Mouse (Mus musculus) forebrain, embryonic 11.5 days (tissue): ENCODE data around the gene Rnf157. TPM values are rescaled to one million over a fixed set of nuclear protein-coding genes. Genes with fewer than 3 reads are reported as not detected.
A peak's percentile ranks its signal among the peaks of the same experiment; 100 is the strongest.
"Not testable (repeated sequence)": the region's sequence is repeated elsewhere in the genome, so short reads cannot be mapped to it uniquely, and the experiment has no call there.

Experiments
- ATAC-seq: fragments of 200-750 bp; cut with Nextera tagmentation; replicated peaks from 2 replicates; pipeline ENCODE4 v1.8.0; 2017; ENCODE audit warnings: moderate TSS enrichment; ENCODE audit not compliant: low FRiP score
- DNase-seq: peaks from one replicate; pipeline ENCODE4 v3.0.0-alpha.2; 2017; ENCODE audit warnings: low spot score
- H3K27ac ChIP-seq: fragments of 300-500 bp; sonication (generic); 2 replicates; pipeline ENCODE4 v1.5.1; 2014; ENCODE audit warnings: low read depth, low read length
- H3K27me3 ChIP-seq: fragments of 300-500 bp; sonication (generic); 2 replicates; pipeline ENCODE4 v1.6.1; 2014; ENCODE audit warnings: mild to moderate bottlenecking, low read length, mixed read lengths; ENCODE audit not compliant: control insufficient read depth, insufficient read depth
- H3K36me3 ChIP-seq: fragments of 300-500 bp; sonication (generic); 2 replicates; pipeline ENCODE4 v1.6.1; 2014; ENCODE audit warnings: mild to moderate bottlenecking, low read length, moderate library complexity, mixed read lengths; ENCODE audit not compliant: control insufficient read depth, insufficient read depth
- H3K4me1 ChIP-seq: fragments of 300-500 bp; sonication (generic); replicated peaks from 2 replicates; pipeline ENCODE4 v1.6.1; 2014; ENCODE audit warnings: low read length, mixed read lengths; ENCODE audit not compliant: control insufficient read depth, insufficient read depth
- H3K4me2 ChIP-seq: fragments of 300-500 bp; sonication (generic); 2 replicates; pipeline ENCODE4 v1.6.1; 2014; ENCODE audit warnings: low read depth, mild to moderate bottlenecking, low read length, moderate library complexity, mixed read lengths; ENCODE audit not compliant: severe bottlenecking
- H3K4me3 ChIP-seq: fragments of 300-500 bp; sonication (generic); 2 replicates; pipeline ENCODE4 v1.5.1; 2014; ENCODE audit warnings: low read depth, low read length
- H3K9ac ChIP-seq: fragments of 300-500 bp; sonication (generic); 2 replicates; pipeline ENCODE4 v1.6.1; 2014; ENCODE audit warnings: low read length
- H3K9me3 ChIP-seq: fragments of 300-500 bp; sonication (generic); 2 replicates; pipeline ENCODE4 v1.6.1; 2016; ENCODE audit warnings: low read length, mixed read lengths; ENCODE audit not compliant: control insufficient read depth
- WGBS: fragments of 180-500 bp; shearing (Covaris S2); extraction: QIAGEN DNeasy Blood & Tissue Kit; methylation state at CpG from one replicate; pipeline ENCODE4 v1.1.7; 2014; 5-methylcytosine and 5-hydroxymethylcytosine counted together
- polyA plus RNA-seq: library from polyadenylated mRNA; unstranded; fragments of >200 nt; fragmentation: Nextera tagmentation; extraction: Ambion mirVana; gene quantifications from 2 replicates; pipeline ENCODE4 v1.2.1, GENCODE M21; 2014

Rnf157 gene
- polyA plus RNA-seq, 1 experiment from 2014 or later, result 25.0 TPM

DNA sequence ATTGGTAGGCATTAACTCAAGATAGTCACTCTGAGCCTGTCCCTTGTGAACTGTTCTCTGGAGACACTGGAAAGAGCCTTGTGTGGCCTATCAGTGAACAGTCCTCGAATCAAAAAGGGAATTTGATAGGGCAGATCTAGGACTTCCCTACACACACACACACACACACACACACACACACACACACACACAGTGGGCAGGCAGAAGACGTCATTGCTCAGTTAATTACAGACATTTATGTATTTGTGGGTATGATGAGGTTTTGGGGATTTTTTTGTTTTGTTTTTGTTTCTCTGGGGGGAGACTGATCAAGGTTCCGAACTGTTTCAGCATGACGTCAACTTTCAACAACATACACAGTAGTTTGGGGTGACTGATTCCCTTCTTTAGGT is 795 bp upstream of the Rnf157 start:
- 92% methylated on average over 4 of the region's 4 CpGs for WGBS
- no peak for DNase-seq
- Histone ChIP-seq H3K9ac (peak overlapping the region; percentile 95; the same call in 1 of the 2 replicates), H3K9me3 (no peaks in the 10 kb centered on the region), H3K27me3 (0 out of 2 replicates have a peak, but pooled peaks cover 2% of the 10 kb centered on the region), H3K27ac (no peak overlapping the region), H3K4me3 (peak overlapping the region; percentile 76; the same call in 1 of the 2 replicates), H3K4me2 (peak overlapping the region; percentile 97), H3K36me3 (no peaks in the 10 kb centered on the region), H3K4me1 (peaks cover 8% of the 10 kb centered on the region; the same call in 1 of the 2 replicates)
- ATAC-seq, result peak; percentile 33; the same call in 1 of the 2 replicates

DNA sequence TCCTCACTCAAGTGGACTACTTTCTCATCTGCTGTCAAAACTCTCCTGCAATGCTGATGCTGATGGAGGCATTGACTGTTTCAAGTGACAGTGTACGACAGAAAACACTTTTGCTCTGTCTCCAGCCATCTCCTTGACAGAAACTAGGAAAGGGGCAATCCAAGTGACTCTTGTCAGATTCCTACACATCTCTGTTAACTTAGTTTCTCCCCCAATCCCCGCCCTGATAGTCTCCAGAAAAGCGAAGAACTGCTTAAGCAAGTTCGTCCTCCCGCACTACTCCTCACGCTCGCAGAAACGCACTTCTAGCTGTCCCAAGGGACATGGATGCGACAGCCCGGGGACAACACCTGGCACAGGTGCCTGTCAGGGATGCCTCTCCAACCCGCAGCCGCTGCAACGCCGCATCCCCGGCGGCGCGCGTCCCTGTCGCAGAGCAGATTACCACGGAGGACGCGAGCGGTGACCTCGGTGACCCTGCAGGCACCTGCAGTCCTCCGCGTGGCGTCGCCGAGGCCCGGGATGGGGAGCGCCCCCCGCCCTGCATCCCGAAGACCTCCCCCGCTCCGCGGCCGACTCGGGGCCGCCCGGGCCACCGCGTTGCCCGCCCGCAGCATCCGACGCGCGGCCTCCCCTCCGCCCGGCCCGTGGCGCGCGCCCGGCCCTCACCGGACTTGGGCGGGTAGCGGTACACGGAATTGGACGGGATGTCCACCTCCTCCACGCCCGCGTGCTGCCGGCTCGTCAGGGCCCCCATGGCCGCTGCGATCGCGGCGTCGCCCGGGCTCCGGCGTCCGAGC is 604 bp downstream of the Rnf157 start:
- Histone ChIP-seq H3K4me2 (peak overlapping the region; percentile 97), H3K36me3 (no peaks in the 10 kb centered on the region), H3K9me3 (no peaks in the 10 kb centered on the region), H3K4me1 (peaks cover 8% of the 10 kb centered on the region; the same call in 1 of the 2 replicates), H3K4me3 (peak overlapping the region; percentile 76), H3K27me3 (0 out of 2 replicates have a peak, but pooled peaks cover 2% of the 10 kb centered on the region), H3K9ac (peak overlapping the region; percentile 95), H3K27ac (peak overlapping the region; percentile 37; the same call in 1 of the 2 replicates)
- peak; percentile 68 for DNase-seq
- ATAC-seq, result peak; percentile 55
- under 1% methylated on average over 61 of the region's 76 CpGs for WGBS

DNA sequence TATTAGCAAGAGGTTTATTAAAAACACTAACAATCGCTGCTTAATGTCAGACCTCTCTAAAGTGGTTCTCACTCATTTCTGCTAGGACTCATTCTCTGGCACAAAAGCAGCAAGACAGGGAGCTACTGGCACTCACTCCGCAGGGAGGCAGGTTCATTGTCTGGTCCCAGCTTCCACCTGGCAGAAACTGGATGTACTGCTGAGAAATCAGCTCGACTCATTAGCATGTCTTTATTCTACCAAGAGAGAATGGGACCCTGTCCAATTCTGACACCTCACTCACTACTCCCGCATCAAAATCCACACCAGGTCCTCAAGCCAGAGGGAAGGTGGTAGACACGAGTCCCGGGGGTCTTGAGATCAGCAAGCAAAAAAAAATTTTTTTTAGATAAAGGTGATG is 1.2 kb downstream of the Rnf157 start:
- H3K36me3 ChIP-seq, result no peaks in the 10 kb centered on the region
- ATAC-seq, result no peak
- no peak overlapping the region for H3K27ac ChIP-seq
- peak overlapping the region; percentile 76 for H3K4me3 ChIP-seq
- 12% methylated on average over 6 of the region's 6 CpGs for WGBS
- H3K4me1 ChIP-seq, result peaks cover 8% of the 10 kb centered on the region; the same call in 1 of the 2 replicates
- peak overlapping the region; percentile 97 for H3K4me2 ChIP-seq
- H3K9me3 ChIP-seq, result no peaks in the 10 kb centered on the region
- peak; percentile 49 for DNase-seq
- H3K27me3 ChIP-seq, result 0 out of 2 replicates have a peak, but pooled peaks cover 2% of the 10 kb centered on the region
- peak overlapping the region; percentile 95 for H3K9ac ChIP-seq

DNA sequence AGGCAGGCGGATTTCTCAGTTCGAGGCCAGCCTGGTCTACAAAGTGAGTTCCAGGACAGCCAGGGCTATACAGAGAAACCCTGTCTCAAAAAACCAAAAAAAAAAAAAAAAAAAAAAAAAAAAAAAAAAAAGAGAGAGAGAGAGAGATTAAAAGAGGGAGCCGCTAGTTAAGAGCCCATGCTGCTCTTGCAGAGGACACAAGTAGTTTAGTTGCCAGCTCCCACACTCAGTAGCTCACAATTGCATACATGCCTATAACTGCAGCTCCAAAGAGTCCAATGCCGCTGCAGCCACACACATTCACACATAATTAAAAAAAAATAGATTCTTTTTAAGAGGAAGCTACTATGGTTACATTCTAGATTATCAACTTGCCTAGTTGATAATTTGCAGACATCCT is 2.4 kb downstream of the Rnf157 start:
- not testable (repeated sequence) for H3K9ac ChIP-seq, H3K27me3 ChIP-seq, ATAC-seq, H3K4me1 ChIP-seq, H3K9me3 ChIP-seq, H3K27ac ChIP-seq, H3K4me3 ChIP-seq, H3K36me3 ChIP-seq, DNase-seq, H3K4me2 ChIP-seq
- WGBS, result 93% methylated on average over 4 of the region's 4 CpGs

DNA sequence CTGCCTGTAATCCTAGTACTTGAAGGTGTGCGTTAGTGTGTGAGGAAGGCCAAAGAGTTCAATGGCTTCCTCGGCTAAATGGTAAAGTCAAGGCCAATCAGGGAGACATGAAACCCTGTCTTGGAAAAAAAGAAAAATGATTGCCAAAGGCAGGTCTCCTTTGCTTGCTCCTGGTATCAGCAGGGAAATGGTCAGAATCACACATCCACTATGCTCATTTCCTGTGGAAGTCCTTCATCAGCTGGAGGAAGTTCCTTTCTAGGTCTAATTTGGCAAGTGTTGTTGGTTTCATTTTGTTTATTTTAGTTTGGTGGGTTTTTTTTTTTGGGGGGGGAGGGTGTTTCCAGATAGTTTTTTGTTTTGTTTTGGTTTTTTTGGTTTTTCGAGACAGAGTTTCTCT is 3.8 kb downstream of the Rnf157 start:
- DNase-seq (no peak), ATAC-seq (no peak)
- Histone ChIP-seq H3K9me3 (no peaks in the 10 kb centered on the region), H3K27me3 (0 out of 2 replicates have a peak, but pooled peaks cover 2% of the 10 kb centered on the region), H3K4me3 (no peak overlapping the region), H3K27ac (no peak overlapping the region), H3K4me2 (no peak overlapping the region), H3K9ac (no peak overlapping the region), H3K36me3 (peaks cover under 1% of the 10 kb centered on the region; the same call in 1 of the 2 replicates), H3K4me1 (peaks cover 8% of the 10 kb centered on the region; the same call in 1 of the 2 replicates)
- 95% methylated on average over 3 of the region's 3 CpGs for WGBS

DNA sequence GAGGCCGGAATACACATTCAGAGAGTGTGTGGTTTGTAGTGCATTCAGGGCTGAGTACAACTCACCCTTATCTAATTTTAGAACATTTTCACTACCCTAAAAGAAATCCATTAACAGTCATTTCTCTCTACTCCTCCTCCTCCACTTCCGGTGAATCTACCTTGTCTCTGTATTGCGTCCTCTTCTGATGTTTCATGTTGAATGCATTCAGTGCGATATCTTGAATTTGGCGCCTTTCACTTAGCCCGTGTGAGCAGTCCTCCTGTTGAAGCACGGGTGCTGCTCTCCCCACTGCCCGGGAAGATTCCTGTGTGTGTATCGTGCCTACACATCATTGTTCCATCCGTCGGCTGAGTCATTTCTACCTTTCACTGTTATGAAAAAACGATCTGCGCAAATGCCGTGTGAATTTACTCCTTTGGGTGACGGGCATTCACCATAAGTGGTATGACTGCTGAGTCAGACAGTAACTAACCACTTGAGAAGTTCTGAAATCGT is 6.6 kb downstream of the Rnf157 start:
- WGBS, result 94% methylated on average over 16 of the region's 16 CpGs
- ATAC-seq, result no peak
- H3K9me3 ChIP-seq, result no peaks in the 10 kb centered on the region
- no peaks in the 10 kb centered on the region; the same call in 1 of the 2 replicates for H3K4me1 ChIP-seq
- no peak overlapping the region for H3K9ac ChIP-seq
- no peaks in the 10 kb centered on the region for H3K27me3 ChIP-seq
- H3K27ac ChIP-seq, result no peak overlapping the region
- no peak for DNase-seq
- H3K36me3 ChIP-seq, result peaks cover 3% of the 10 kb centered on the region; the same call in 1 of the 2 replicates
- no peak overlapping the region for H3K4me2 ChIP-seq
- H3K4me3 ChIP-seq, result no peak overlapping the region

DNA sequence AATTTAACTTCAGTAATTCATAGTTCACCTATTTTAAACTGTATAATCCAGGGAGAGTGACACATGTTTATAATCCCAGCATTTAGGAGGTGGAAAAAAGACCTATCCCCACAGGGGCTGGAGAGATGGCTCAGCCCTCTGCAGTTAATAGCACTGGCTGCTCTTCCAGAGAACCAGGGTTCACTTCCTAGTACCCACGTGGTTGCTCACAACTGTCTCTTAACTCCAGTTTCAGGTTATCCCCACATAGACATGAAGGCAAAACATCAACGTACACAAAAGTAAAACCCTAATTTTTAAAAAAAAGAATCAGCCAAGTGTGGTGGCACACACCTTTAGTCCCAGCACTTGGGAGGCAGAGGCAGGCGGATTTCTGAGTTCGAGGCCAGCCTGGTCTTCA is 7.2 kb downstream of the Rnf157 start:
- peaks cover 3% of the 10 kb centered on the region; the same call in 1 of the 2 replicates for H3K36me3 ChIP-seq
- WGBS, result 90% methylated on average over 4 of the region's 4 CpGs
- no peak overlapping the region for H3K9ac ChIP-seq
- no peak overlapping the region for H3K4me2 ChIP-seq
- no peak overlapping the region for H3K27ac ChIP-seq
- H3K4me1 ChIP-seq, result no peaks in the 10 kb centered on the region
- no peak for DNase-seq
- no peaks in the 10 kb centered on the region for H3K9me3 ChIP-seq
- ATAC-seq, result no peak
- H3K4me3 ChIP-seq, result no peak overlapping the region
- no peaks in the 10 kb centered on the region for H3K27me3 ChIP-seq

DNA sequence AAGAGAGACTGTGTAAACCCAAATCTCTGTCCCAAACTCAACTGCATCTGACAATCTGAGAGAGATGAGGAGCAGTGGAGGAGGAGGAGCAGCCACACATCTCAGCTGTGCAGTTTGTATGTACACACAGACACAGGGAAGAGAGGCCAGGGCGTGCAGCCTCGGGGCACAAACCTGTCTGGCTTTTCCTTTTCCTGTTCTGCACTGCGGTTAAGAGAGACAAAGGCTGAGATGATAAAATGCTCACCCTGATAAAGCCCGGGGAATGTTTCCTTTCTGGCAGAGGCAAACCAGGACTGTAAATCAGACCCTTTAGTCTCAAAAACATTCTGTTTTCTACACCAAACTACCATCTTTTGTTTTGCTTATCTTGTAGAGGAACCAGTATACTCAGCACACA is 12.3 kb downstream of the Rnf157 start:
- Histone ChIP-seq H3K36me3 (peaks cover 3% of the 10 kb centered on the region; the same call in 1 of the 2 replicates), H3K4me1 (no peaks in the 10 kb centered on the region), H3K9ac (no peak overlapping the region), H3K9me3 (no peaks in the 10 kb centered on the region), H3K27me3 (no peaks in the 10 kb centered on the region), H3K4me2 (no peak overlapping the region), H3K4me3 (no peak overlapping the region), H3K27ac (no peak overlapping the region)
- no peak for DNase-seq
- WGBS, result 81% methylated on average over 4 of the region's 4 CpGs
- no peak for ATAC-seq
